13 mouse cellular contexts compared by ENCODE assay signal in the genomic region with DNA sequence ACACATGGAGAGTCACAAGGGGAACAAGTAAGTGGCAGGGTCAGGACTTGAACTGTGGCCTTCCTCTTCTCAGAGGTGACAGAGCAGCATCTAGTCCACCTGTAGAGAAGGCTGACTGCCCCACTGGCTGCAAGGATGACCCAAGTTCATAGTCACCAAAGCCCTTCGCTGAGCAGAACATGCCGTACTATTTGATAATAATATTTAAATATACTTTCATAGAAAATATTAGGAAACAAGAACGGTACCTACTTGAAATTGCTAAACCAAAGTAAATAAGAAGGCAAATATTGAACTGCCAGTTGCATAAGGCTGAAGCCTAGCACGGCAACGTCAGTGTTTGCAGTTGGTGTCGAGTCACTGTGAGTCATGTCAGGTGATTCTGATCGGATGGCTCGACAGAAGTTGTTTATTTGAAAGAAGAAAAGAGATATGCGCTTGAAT.
DNase-seq lines count a peak whose midpoint lies in the region; ATAC-seq and TF ChIP-seq lines count a peak whose summit lies in the region.
"Had no signal": no experiment of that assay in that cellular context is flagged by ENCODE, and none has a peak within 500 bp of the region (broad histone marks: within the 10 kb centered on the region; RNA-seq: fewer than 3 reads in every experiment).

No protein-coding gene starts in this region.

- WGBS in kidney, adult 2 months = 77% methylated on average over 9 of the region's 9 CpGs
- 52% methylated on average over 9 of the region's 9 CpGs for WGBS in intestine, embryonic 14.5 days
- 31% methylated on average over 9 of the region's 9 CpGs for WGBS in lung, embryonic 15.5 days
- 34% methylated on average over 9 of the region's 9 CpGs for WGBS in stomach, embryonic 16.5 days

- no peak overlapping the region for H3K4me2 ChIP-seq in intestine, embryonic 14.5 days (ENCODE audit: low read length)
- H3K4me2 ChIP-seq in lung, embryonic 15.5 days = no peak overlapping the region
- H3K4me2 ChIP-seq in stomach, embryonic 16.5 days (ENCODE audit: low read depth, low read length) = no peak overlapping the region

- no peaks in the 10 kb centered on the region for H3K27me3 ChIP-seq in kidney, adult 2 months (replicated peaks; ENCODE audit: control insufficient read depth, insufficient read depth, low read length)
- H3K27me3 ChIP-seq in intestine, embryonic 14.5 days (replicated peaks; ENCODE audit: control insufficient read depth, insufficient read depth, low read length) = no peaks in the 10 kb centered on the region
- no peaks in the 10 kb centered on the region for H3K27me3 ChIP-seq in lung, embryonic 15.5 days
- no peaks in the 10 kb centered on the region for H3K27me3 ChIP-seq in stomach, embryonic 16.5 days (ENCODE audit: control insufficient read depth, insufficient read depth, low read length)
- H3K27me3 ChIP-seq: CH12.LX had no signal

- no peaks in the 10 kb centered on the region for H3K9me3 ChIP-seq in intestine, embryonic 14.5 days (ENCODE audit: control insufficient read depth, low read length)
- H3K9me3 ChIP-seq in lung, embryonic 15.5 days = no peaks in the 10 kb centered on the region
- H3K9me3 ChIP-seq in stomach, embryonic 16.5 days (replicated peaks; ENCODE audit: control insufficient read depth, low read length) = no peaks in the 10 kb centered on the region

- DNase-seq in kidney, adult 2 months = no peak
- no peak for DNase-seq in kidney, adult 18-20 months
- DNase-seq in intestine, embryonic 14.5 days (ENCODE audit: low spot score) = no peak
- DNase-seq in cerebellum, postnatal 36 days = no peak
- DNase-seq in frontal cortex, postnatal 14 days (ENCODE audit: low spot score in 2 of 2) = no peak
- no peak for DNase-seq in right cerebral cortex, postnatal 10 days (ENCODE audit: low spot score in 2 of 2)
- DNase-seq: gastrocnemius, postnatal 36 days; heart, postnatal 14 days; layer of hippocampus, postnatal 36 days had no signal

- no peak for TF ChIP-seq POLR2A in kidney, adult 2 months (IDR thresholded peaks at IDR 0.05; ENCODE audit: low read depth, low read length)

- H3K27ac ChIP-seq in kidney, adult 2 months (ENCODE audit: insufficient read depth, low read depth, low read length) = peak overlapping the region; percentile 91
- no peak overlapping the region for H3K27ac ChIP-seq in intestine, embryonic 14.5 days (ENCODE audit: low read depth)
- peak overlapping the region; percentile 57 for H3K27ac ChIP-seq in lung, embryonic 15.5 days
- H3K27ac ChIP-seq in stomach, embryonic 16.5 days (ENCODE audit: low read length) = no peak overlapping the region

- no peak overlapping the region for H3K9ac ChIP-seq in intestine, embryonic 14.5 days (ENCODE audit: low read length)
- H3K9ac ChIP-seq in lung, embryonic 15.5 days = no peak overlapping the region
- no peak overlapping the region for H3K9ac ChIP-seq in stomach, embryonic 16.5 days (ENCODE audit: low read length)

- no peak for TF ChIP-seq CTCF in kidney, adult 2 months (conservative IDR thresholded peaks at IDR 0.05; ENCODE audit: insufficient read depth, insufficient read length, low read depth, low read length)

- H3K36me3 ChIP-seq in kidney, adult 2 months (ENCODE audit: control insufficient read depth, insufficient read depth, low read length) = no peaks in the 10 kb centered on the region
- no peaks in the 10 kb centered on the region for H3K36me3 ChIP-seq in intestine, embryonic 14.5 days (ENCODE audit: control insufficient read depth, insufficient read depth, low read length)
- H3K36me3 ChIP-seq in lung, embryonic 15.5 days = no peaks in the 10 kb centered on the region
- no peaks in the 10 kb centered on the region for H3K36me3 ChIP-seq in stomach, embryonic 16.5 days (ENCODE audit: control insufficient read depth, insufficient read depth, low read length)

- H3K4me1 ChIP-seq in kidney, adult 2 months (ENCODE audit: control insufficient read depth, insufficient read depth, low read length) = peaks cover 44% of the 10 kb centered on the region
- no peaks in the 10 kb centered on the region for H3K4me1 ChIP-seq in intestine, embryonic 14.5 days (replicated peaks; ENCODE audit: control insufficient read depth, insufficient read depth, low read length)
- H3K4me1 ChIP-seq in lung, embryonic 15.5 days = peaks cover 7% of the 10 kb centered on the region
- H3K4me1 ChIP-seq in stomach, embryonic 16.5 days (ENCODE audit: control insufficient read depth, insufficient read depth, low read length) = peaks cover 4% of the 10 kb centered on the region; the same call in 1 of the 2 replicates

- ATAC-seq in intestine, embryonic 14.5 days (replicated peaks; ENCODE audit: low FRiP score, low TSS enrichment, low read depth) = peak; percentile 36; the same call in 1 of the 2 replicates
- ATAC-seq in lung, embryonic 15.5 days (ENCODE audit: borderline replicate concordance, extremely low read depth, low FRiP score, low TSS enrichment) = no peak
- peak; percentile 72 for ATAC-seq in stomach, embryonic 16.5 days (ENCODE audit: insufficient read depth, low FRiP score)

- H3K4me3 ChIP-seq in kidney, adult 2 months (ENCODE audit: insufficient read depth, low read depth, low read length) = no peak overlapping the region
- H3K4me3 ChIP-seq in intestine, embryonic 14.5 days (ENCODE audit: low read depth, low read length) = no peak overlapping the region
- no peak overlapping the region for H3K4me3 ChIP-seq in lung, embryonic 15.5 days
- no peak overlapping the region for H3K4me3 ChIP-seq in stomach, embryonic 16.5 days (replicated peaks; ENCODE audit: low read length)
- H3K4me3 ChIP-seq: erythroblast, embryonic 14.5 days had no signal

Comparison
In these comparisons a context has a peak if more than half of its experiments do, and no peak if none do; other contexts are left out.
1. H3K27ac ChIP-seq: peak in kidney, adult 2 months (single experiment) and lung, embryonic 15.5 days (single experiment); none in intestine, embryonic 14.5 days (single experiment) and stomach, embryonic 16.5 days (single experiment).